Mouse (Mus musculus) layer of hippocampus, adult 9-11 months (tissue): ENCODE measurements at regions not wholly inside any gene's neighbourhood (a gene's known extent, or its start where the extent isn't known, plus 50 kb on each side); places are given as distances from the start of the nearest gene placed in this dataset.

Source experiments
- DNase-seq: peaks from one replicate; pipeline ENCODE4 v3.0.0; 2022

DNA sequence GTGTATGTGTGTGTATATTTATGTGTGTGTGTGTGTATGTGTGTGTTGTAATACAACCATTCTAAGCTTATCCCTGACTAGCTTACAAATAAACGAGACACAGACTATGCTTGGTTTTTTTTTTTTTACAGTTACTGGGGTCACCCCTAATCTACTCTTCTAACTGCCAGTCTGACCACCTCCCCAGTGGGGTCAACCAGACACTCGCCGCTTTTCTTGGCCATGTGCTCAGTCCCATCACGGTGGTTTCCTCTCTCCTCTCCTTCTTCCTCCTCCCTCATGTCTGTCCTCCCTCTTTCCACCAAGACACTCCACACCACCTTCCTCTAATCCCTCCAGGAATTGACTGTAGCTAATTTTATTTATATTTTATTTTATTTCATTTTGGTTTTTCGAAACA is 155.0 kb upstream of the Jmjd1c start:
- no peak for DNase-seq

DNA sequence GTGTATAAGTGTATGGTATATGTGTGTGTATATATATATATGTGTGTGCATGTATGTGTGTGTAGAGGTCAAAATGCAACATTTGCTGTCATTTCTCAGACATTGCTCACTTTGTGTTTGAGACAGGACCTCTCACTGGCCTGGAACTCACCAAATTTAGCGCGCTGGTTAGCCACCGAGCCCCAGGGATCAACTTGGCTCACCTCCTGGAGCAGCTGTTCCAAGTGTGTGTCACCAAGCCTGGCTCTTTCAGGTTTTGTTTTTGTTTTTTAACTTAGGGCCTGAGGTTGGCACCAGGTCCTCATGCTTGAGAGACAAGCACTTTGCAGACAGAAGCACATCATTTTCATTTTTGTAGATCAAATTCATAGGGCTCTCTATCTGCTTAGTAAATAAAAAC is 154.0 kb upstream of the Jmjd1c start:
- DNase-seq, result no peak

DNA sequence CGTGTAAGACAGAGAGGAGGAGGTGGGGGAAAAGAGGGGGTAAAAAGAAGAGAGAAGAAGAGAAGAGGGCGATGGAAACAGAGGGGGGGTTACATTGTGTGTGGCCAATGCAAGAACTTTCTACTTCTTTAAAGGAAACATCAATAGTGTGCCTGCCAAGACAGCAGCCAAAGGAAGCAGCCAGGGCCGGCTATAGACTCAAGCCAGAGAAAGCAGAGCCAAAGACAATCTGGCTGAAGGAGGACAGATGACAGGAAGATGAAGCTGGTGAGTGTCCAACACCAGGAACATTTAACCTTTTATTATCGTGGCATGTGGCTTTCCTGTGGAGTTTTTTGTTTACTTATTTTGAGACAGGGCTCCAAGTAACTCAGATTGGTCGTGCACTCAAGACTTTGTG is 152.1 kb upstream of the Jmjd1c start:
- DNase-seq, result no peak

DNA sequence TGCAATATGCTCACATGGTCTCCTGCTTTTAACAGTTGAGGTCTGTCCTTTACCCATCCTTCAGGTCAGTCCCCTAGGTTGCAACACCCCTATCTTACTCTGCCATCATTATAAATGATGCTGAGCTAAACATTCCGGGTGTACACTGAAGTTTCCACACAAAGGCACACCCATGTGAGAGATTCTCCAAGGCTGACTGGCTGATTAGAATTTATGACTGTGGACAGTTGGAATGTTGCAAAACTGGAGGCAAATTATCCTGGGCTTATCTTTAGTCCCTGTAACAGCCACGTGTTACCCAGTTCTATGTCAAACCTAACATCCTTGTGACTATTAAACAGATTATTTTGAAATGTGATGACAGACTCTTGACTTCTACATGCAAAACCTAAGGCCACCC is 149.8 kb upstream of the Jmjd1c start:
- no peak for DNase-seq

DNA sequence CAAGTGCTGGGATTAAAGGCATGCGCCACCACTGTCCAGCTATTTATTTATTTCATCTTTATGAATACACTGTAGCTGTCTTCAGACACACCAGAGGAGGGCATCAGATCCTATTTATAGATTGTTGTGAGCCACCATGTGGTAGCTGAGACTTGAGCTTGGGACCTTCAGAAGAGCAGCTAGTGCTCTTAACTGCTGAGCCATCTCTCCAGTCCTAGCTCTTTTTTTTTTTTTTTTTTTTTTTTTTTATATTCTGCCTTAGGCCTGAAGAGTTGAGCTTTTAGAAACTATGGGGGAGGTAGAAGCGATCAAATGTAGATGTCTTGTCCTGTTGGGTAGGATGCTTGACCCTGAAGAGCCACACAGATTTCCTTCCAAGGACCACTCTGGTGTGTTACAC is 147.6 kb upstream of the Jmjd1c start:
- DNase-seq, result no peak

DNA sequence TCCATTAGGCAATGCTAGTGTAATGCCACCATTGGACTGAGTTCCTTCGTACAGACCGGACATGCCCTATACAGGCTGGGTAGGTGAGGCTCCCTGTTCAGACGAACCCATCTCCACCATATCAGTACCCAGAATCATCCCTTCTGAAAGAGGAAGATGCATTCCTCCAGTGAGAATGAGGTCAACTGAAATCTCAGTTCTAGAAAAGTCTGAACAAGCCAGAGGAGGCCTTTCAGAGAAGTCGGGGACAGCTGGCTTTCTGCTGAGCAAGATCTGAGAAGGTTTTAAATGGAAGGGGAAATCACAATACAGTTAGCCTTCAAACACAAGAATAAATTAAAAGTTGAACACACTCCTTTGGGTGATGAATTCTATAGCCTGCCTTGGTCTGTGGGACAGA is 145.5 kb upstream of the Jmjd1c start:
- DNase-seq, result no peak

DNA sequence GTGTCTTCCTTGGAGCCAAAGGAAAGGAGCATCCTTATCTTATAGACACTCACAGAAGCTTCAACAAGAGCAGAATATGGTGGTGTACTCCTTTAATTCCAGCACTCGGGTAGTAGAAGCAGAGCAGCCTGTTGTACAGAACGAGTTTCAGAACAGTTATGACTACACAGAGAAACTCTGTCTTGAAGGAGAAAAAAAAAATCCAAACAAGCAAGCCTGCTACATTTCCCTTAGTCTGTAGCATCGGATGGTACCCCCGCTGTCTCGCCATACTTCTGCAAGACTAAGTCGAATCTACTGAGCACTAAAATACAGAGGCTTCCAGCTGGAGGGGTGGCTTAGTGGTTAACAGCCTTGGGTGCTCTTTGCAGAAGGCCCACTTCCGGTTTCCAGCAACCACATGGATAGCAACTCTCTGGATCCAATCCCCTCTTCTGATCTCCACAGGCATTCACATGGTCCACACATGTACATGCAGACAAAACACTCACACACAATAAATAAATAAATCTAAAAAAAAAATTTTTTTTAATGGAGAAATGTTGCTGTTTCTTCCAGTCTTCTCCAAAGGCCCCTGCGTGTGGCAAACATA is 144.6 kb upstream of the Jmjd1c start:
- DNase-seq, result no peak

DNA sequence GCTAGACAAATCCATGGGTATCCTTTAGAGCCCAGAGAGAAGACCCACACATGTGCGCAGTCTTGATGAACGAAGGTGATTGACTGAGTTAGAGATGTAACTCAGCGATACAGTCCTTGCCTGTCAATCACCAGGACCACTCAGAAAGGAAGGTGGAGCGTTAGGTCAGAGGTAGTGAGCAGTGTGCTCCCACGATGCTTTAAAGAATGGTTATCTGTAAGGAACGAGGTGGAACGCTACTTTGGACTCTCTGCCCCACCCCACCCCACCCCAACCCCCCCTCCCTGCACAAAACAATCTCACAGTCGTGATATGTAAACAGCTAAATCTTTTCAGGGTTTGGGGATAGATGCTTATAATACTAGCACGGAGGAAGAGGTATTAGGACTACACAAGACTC is 144.0 kb upstream of the Jmjd1c start:
- DNase-seq, result no peak

DNA sequence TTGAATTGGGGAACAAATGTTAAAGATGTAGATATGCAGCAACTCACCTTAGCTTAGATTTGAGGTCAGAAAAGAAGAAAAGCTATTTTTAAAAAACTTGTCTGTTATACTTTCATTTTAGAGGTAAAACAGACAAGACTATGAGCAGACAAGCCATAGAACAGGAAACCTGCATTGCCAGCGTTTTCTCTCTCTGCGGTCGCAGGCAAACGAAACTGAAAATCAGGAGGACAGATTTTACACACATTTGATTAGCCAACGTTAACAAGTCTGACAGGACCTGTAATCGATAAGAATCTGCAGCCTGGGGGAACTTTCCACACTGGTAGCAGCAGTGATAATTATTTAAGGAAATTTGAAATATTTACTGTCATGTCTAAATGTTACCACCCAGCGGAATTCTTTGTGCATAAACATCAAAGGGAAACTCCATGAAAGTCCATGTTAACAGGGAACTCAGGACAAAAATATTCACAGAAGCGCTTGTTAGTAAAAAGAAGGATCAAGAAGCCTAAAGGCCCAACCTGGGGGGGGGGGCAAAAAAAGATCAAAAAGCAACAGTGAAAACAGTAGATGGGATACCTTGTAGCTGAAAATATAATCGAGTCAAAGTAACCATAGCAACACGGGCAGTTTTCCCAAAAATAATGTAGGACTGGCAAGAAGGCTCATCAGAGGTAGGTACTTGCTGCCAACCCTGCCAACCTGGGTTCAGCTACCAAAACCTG is 142.5 kb upstream of the Jmjd1c start:
- no peak for DNase-seq

DNA sequence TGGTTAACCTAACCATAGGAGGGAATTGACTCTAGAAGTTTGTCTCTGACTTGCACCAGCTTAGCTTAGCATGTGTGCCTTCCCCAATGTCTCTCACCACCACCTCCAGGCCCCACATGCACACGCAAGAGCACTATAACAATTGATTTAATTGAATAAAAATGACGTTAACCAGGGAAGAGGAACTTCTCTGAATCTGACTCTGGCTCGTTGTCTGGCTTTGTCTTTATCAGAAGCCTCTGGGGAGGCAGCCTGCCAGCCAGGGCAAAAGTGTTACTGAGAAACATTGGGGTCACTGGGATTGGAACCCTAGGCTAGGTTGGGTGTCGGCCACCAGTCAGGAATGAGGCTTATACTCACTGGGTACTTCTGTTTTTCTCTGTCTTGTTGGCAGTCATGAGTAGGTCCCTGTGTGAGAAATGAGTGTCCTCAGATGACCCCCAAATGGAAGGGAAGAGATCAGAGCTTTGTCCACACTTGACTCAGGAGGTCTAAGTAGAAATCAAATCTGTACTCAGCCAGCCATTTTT is 141.9 kb upstream of the Jmjd1c start:
- DNase-seq, result no peak

DNA sequence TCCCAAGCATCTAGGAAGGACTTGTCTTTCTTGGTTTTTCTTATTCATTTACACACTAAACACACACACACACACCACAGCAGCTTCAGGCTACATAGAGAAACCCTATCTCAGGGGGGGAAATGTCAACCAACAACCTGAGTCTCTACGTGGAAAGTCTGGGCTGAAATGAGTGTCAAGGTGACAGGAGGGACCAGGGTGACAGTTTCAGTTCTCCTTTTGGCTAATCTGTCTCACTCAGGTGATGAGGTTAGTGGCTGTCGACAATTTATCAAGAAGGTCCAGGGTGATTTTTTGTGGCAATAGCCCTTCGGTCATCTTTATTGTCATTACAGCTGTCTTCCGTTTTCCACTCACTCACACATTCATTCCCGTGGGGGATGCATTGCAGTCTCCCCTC is 140.5 kb upstream of the Jmjd1c start:
- DNase-seq, result no peak

DNA sequence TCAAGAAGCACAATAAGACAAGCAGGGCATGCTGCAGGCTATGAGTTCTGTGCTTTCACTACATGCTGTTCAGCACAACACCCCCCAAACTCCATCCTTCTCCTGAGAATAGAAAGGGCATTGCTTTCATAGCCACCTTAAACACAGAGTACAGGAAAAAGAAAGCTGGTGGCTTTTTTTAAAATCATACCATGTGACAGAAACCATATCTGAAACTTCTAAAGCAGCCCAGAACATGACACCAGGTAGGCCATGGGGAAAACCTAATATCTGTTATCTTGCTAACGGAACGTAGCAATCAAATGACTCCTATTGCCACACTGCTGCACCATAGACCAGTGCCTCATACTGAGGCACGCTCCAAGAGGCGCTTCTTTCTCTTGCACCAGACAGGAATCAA is 139.3 kb upstream of the Jmjd1c start:
- no peak for DNase-seq

DNA sequence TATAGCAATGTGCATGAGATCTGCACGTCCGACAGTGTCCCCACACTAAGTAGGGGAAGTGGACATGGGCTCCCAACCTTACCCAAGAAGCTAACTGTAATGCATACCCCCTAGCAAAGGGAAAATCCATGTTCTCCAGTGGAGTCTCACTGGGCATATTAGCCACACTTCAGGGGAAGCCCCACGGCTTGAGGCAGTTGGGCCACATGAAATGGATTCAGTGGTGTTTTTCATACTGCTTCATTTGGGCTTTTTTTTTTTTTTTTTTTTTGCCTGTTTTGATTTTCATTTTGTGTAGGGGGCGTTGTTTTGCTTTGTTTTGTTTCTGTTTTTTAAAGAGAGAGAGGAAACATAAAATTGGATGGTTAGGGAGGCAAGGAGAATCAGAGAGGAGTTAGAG is 138.6 kb upstream of the Jmjd1c start:
- no peak for DNase-seq
